Mouse (Mus musculus): ENCODE results near the gene Gm2174. TPM values are rescaled to one million over a fixed set of nuclear protein-coding genes. Genes with fewer than 3 reads are reported as not detected.

The Gm2174 gene
- 0.59 TPM in 1 of 2 replicates, not detected in the other for polyA plus RNA-seq (2012; rRNA removed; ENCODE audit: low replicate concordance)

GRCm38 (mm10) chrX:56447524-56448015 is at the start of gene Gm2174:
TSS of gene Gm2174 (plus strand) at chrX:56447965.

GRCm38 (mm10) chrX:56454671-56455371 is 7.1 kb downstream of the Gm2174 start, which contains the start of gene Ints6l:
TSS of gene Ints6l (plus strand) at chrX:56454857.

Other genes with a start within 250 kb of the Gm2174 start
- not detected in 2 replicates for gene Gm773, start 235.1 kb upstream of the Gm2174 start, polyA plus RNA-seq (2012; rRNA removed; ENCODE audit: low replicate concordance)
- 1.5 TPM in 2 replicates for gene Zfp449, start 101.6 kb upstream of the Gm2174 start, polyA plus RNA-seq (2012; rRNA removed; ENCODE audit: low replicate concordance)
- 0.54 and 1.1 TPM in 2 replicates for gene Smim10l2a, start 73.4 kb upstream of the Gm2174 start, polyA plus RNA-seq (2012; rRNA removed; ENCODE audit: low replicate concordance)
- gene Ints6l, start 6.9 kb downstream of the Gm2174 start, polyA plus RNA-seq (2012; rRNA removed; ENCODE audit: low replicate concordance): 15.2 and 39.5 TPM in 2 replicates
- not detected in 2 replicates for gene Gm10477, start 76.8 kb downstream of the Gm2174 start, polyA plus RNA-seq (2012; rRNA removed; ENCODE audit: low replicate concordance)
- gene Gm648, start 101.6 kb downstream of the Gm2174 start, polyA plus RNA-seq (2012; rRNA removed; ENCODE audit: low replicate concordance): not detected in 2 replicates
- 12.1 and 15.8 TPM in 2 replicates for gene Mmgt1, start 150.1 kb downstream of the Gm2174 start, polyA plus RNA-seq (2012; rRNA removed; ENCODE audit: low replicate concordance)
- 32.4 and 34.4 TPM in 2 replicates for gene Slc9a6, start 161.8 kb downstream of the Gm2174 start, polyA plus RNA-seq (2012; rRNA removed; ENCODE audit: low replicate concordance)

Data from subcutaneous adipose tissue, adult 2 months (tissue).